Mouse (Mus musculus): Measurements from ENCODE around the gene Enpp5.

The Enpp5 gene

DNA sequence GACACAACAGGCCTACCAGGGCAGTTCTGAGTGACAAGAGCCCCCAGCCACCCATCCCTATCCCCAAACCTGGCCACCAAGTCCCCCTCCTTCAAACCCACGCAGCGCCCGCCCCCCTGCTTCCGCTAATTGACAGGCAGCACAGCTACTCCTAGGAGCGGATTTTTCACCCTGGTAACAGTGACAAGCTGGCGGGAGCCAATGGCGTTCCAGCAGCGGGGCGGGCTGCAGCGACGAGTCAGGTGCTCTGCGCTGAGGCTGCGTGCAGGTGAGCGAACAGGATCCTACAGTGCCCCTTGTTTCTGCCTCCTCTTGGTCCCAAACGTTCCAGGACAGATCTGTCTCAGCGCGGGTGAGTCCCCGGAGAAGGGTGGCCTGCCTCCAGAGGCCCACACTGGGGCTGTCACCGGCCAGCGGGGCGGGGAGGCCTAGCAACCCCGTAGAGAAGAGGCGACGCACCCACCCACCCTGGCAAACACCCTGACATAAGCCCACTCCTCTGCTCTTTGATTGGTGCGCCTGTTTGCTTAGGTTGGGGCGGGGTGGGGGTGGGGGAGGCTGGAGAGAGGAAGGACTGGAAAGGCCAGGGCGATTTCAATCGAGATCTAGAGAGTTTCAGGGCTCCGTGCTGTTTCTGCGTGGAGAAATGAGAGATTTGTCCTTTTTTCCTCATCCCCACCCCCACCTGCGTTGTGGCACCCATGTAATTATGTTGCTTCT, at the start of gene Enpp5:
Enpp5 (plus strand) TSS at position 183 of the 720 bp plus-strand sequence.
- DNase-seq = peak; percentile 90

DNA sequence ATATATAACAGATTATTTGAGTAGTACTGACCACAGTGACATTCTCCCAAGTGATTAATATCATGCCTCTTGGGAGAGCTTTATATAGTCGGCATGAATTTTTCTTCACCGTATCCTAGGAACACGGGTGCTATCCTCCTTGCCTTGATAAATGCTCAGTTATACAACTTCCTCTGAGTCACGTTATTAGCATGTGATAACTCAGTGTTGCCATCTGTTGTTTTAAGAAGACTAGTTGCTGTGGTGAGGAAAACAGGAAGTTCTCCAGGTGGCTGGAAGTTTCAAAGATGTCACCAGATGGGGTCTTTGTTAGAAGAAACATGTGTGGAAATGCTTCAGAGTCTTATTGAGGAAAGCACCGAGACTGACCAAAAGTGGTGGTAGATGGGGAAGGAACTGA, 49.0 kb upstream of the Enpp5 start:
- no peak for DNase-seq

- DNase-seq = no peak
Measured at GRCm38 (mm10) chr17:44030776-44031587, 47.6 kb upstream of the Enpp5 start.

DNA sequence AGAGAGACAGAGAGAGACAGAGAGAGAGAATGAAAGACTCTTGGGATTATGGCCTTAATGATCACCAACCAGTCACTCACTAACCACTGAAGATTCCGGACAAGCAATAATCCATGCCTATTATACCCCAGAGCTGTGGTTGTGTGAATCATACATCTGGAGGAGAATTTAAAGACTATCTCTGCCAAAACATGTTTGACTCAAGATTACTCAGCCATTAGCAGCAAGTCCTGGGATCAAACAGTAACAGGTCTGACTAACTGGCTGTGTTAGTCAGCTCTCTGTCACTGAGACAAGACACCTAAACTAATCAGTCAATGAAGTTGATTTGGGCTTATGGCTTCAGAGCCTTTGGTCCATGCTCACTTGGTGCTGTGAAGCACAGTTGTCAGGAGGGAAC, 43.6 kb upstream of the Enpp5 start:
- no peak for DNase-seq

- DNase-seq = peak; percentile 29
Measured at GRCm38 (mm10) chr17:44038656-44039055, 40.0 kb upstream of the Enpp5 start.

DNA sequence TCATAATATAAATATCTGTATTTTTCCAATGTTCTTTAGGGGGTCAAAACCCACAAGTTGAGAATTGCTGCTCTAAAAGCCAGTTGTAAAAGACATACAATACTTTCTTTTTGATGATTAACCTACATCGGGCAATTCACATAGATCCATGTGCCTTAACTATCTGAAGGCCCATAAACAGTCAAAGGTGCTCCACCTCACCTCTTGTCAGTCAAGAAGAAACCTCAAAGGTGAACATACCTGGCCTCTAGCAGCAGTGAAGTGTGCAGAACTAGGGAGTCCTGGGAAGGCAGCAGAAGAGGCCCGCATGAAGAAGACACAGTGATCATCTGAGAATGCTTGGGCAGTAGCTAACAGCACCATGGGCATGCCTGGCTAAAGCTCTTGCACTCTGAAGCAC, 38.2 kb upstream of the Enpp5 start:
- no peak for DNase-seq

DNA sequence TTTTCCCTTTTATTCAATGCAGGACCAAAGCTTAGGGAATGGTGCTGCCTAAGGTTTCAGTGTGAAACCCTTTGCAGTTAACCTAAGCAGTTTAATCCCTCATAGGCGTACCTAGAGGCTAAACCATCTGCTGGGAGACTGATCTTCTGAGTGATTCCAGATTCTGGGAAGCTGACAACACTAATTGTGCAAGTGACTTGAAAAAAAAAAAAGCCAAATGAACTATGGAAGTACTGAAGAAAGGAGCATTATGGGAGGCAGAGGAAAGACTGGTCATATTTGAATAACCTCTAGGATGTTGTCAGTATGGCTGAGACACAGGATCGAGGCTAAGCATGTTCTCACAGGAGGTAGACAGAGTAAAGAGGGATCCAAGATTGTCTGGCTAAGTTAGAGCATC, 36.3 kb upstream of the Enpp5 start:
- no peak for DNase-seq

DNA sequence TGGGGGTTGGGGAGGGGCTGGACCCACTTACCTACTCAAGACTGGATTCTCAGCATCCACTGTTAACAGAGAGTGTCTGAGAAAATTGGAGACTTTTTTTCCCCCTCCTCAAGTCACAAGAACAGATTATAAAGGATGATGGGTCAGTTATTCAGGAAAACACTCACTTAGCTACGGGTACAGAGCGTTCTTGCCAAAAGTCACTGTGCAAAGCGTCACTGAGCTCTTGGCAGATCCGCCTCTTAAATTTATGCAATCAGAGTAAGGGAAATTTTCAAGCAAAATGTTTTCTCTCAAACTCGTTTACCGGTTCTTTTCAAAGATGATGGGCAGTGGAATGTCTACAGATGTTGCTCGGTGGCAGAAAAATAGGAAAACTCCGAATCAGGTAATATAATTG, 35.8 kb upstream of the Enpp5 start:
- no peak for DNase-seq

DNA sequence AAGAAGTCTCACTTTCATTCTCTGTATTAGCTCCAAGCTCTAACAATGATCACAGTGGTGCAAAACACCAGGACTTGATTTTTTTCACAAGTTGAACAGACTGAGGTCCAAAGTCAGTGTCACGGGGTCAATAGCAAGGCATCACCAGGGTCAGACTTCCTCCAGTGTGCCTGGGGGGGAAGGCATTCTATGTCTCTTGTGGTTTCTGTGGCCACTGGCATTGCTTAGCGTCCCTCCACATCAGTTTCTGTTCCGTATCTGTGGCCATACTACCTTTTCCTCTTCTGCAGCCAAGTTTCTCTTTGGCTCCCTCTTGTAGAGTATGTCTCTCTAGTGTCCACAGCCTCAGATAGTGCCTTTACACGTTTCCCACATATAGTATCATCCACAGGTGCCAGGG, 25.2 kb upstream of the Enpp5 start:
- DNase-seq = no peak

- no peak for DNase-seq
Measured at GRCm38 (mm10) chr17:44057123-44057522, 21.5 kb upstream of the Enpp5 start.

DNA sequence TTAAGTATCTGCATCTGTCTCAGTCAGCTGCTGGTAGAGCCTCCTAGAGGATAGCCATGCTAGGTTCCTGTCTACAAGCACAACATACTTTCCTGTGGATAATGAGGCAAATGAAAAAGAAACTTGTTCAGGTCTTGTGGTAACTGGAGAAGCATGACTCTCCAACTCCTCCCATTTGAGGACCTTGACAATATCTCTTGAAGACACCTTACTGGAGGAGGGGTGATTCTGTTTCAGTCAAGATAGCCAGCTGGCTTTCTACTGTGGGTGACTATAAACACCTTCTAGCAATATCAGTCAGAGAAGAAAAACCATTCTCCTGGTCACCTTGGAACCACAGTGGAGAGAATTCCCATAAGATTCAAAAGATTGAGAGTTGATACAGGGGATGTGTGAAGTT, 20.5 kb upstream of the Enpp5 start:
- DNase-seq = no peak

DNA sequence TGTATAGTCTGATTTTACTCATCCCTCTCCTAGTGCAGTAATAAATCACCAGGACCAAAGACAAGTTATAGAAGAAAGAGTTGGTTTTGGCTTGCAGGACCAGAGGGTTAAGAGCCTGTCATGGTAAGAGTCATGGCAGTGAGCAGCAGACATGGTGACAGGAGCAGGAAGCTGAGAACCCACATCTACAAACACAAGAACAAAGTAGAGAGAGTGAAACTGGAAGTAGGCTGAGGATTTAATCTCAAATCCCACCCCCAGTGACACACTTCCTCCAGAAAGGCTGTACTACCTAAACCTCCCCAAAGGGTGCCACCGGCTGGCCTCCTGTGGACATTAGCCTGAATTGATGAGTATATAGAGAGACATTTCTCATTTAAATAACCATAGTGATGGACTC, 17.8 kb upstream of the Enpp5 start:
- no peak for DNase-seq

DNA sequence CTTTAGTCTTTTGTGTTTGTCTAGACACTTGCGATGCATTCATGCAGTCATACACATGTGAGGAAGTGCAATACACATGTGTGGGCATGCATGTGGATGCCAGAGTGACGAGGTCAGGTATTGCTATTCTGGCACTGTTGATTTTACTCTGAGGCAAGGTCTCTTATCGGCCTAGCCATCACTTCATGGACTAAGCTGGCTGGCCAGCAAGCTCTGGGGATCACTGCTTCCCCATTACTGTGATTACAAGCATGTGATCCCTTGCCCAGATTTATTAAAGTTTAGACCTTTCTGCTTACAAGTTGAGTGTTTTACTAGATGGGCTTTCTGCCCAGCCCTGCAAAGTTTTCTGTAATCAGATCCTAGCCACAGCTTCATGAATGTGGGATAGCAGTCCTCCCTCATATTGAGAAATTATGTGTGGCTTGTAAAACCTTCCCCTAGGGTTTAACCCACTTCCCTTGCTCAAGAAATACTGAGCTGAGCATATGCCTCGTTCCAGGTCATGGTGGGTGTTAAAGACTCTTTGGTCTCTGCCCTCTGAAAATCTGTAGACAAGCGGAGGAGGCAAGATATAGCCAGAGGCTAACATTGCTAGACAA, 17.2 kb upstream of the Enpp5 start:
- DNase-seq = no peak

DNA sequence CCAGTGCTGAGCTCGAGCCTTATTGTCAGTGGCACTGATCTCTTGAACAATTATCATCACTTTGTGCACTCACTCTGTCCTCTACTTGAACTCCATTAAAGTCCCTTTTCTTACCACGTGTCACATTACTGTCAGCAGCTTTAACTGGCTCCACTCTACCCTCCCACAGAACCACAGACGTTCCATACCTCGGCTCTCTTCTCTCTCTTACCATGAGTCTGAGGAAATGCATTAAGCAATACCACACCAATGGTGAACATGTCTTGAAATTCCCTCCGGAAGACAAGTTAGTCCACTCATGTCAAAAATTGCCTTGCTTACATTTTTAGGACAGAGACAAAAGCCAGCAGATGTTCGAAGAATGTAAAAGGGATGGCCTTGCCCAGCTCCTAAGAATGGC, 9.7 kb upstream of the Enpp5 start:
- no peak for DNase-seq

GRCm38 (mm10) chr17:44071680-44072079, 6.9 kb upstream of the Enpp5 start:
- DNase-seq = no peak

DNA sequence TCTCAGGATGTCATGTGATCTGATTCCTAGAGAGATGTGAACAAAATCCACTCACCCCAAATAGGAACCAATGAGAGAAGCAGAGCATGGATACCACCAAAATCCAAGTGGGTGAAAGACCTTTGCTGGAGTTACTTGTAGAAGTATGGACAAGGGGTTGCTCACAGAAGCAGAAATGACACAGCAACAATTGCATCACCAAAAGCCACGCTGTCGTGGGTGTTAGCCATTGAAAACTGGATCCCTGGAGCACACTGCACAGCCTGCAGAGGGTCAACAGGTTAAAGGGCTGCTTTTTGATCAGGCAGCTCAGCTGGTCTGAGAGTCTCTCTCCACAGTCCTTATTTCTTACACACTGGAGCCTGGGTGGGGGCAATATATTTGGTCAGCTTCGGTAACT, 3.0 kb upstream of the Enpp5 start:
- DNase-seq = no peak

DNA sequence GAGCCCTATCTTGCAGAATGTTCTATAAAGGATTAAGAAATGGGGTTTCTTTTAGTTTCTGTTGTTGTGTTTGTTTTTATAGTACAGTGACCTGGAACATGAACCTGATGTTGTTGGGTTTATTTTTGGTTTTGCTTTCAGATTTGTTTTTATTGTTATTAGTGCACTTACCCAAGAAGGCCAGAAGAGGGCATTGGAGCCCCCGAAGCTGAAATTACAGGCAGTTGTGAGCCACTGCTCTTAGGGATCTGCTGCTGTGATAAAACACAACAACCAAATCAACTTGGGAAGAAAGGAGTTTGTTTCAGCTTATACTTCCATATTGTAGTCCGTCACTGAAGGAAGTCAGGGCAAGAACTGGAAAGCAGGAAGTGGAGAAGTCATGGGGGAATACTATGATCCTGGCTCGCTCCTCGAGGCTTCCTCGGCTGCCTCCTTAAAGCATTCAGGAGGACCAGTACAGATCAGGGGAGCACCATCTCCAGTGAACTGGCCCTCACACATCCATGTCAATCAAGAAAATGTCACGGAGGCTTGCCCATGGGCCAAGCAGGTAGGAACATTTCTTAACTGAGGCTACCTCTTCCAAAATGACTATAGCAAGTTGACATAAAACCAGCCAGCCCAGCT, 2.4 kb upstream of the Enpp5 start:
- DNase-seq = peak; percentile 20

GRCm38 (mm10) chr17:44077146-44077842, 1.3 kb upstream of the Enpp5 start:
- peak; percentile 13 for DNase-seq

- no peak for DNase-seq
Measured at GRCm38 (mm10) chr17:44077843-44078160, 811 bp upstream of the Enpp5 start.

GRCm38 (mm10) chr17:44083156-44083555, 4.5 kb downstream of the Enpp5 start:
- DNase-seq = no peak

DNA sequence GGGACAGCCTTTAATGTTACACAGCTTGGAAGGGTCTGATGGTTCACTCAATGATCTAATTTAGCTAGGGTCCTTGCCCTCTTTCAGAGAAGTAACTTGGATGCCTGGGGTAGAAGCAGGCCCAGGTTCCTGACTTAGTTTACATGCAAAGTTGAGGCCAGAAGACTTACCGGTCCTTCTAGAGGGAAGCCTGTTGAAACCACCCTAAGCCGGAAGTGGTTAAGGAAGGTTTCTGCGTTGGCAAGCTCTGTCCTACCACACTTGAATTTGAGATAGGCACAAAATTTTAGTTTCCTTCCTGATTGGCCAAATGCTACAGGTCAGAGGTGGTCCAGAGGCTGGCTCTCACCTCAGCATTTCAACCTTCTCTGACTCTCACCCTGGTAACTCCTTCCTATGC, 9.6 kb downstream of the Enpp5 start:
- DNase-seq = no peak

- no peak for DNase-seq
Measured at GRCm38 (mm10) chr17:44090916-44091315, 12.3 kb downstream of the Enpp5 start.

GRCm38 (mm10) chr17:44091512-44091911, 12.9 kb downstream of the Enpp5 start:
- DNase-seq = no peak
